Mouse (Mus musculus): ENCODE data around the gene Phf7. TPM values are rescaled to one million over a fixed set of nuclear protein-coding genes. Genes with fewer than 3 reads are reported as not detected.

Phf7 gene
- polyA plus RNA-seq, 2 experiments, result 3.1 to 6.0 TPM

- H3K9me3 ChIP-seq (ENCODE audit: control insufficient read depth, low read length), result no peaks in the 10 kb centered on the region
- H3K4me1 ChIP-seq (replicated peaks; ENCODE audit: control insufficient read depth in 2 of 2, insufficient read depth in 2 of 2, low read length in 1 of 2), result peaks cover 7 to 24% of the 10 kb centered on the region in 2 experiments
- H3K4me2 ChIP-seq (ENCODE audit: low read depth), result peak overlapping the region; percentile 78
- ATAC-seq (ENCODE audit: insufficient read depth) (peak; percentile 78), DNase-seq (ENCODE audit: low read depth in 3 of 3, low spot score in 3 of 3) (peak; percentile 86 to 88 (median 87))
- peak overlapping the region; percentile 67 to 82 for H3K4me3 ChIP-seq (ENCODE audit: insufficient read depth in 1 of 2, low read depth in 2 of 2, low read length in 2 of 2)
- peak overlapping the region; percentile 43 for H3K27ac ChIP-seq
- TF ChIP-seq EP300 (IDR thresholded peaks at IDR 0.05; ENCODE audit: low read depth) (no peak), CTCF (IDR thresholded peaks at IDR 0.05; ENCODE audit: low read depth) (no peak)
- peak overlapping the region; percentile 80 for H3K9ac ChIP-seq (replicated peaks)
- WGBS (ENCODE audit: insufficient replicate concordance), result 1% methylated on average over 48 of the region's 48 CpGs
- no peaks in the 10 kb centered on the region for H3K27me3 ChIP-seq (ENCODE audit: control insufficient read depth, insufficient read depth, low read length)
- peaks cover 21% of the 10 kb centered on the region for H3K36me3 ChIP-seq (replicated peaks; ENCODE audit: control insufficient read depth, insufficient read depth, low read depth)
Measured at GRCm38 (mm10) chr14:31206472-31206981, 44.6 kb downstream of the Phf7 start.

- peak; percentile 25 for ATAC-seq (ENCODE audit: insufficient read depth)
- TF ChIP-seq EP300 (IDR thresholded peaks at IDR 0.05; ENCODE audit: low read depth), result no peak
- TF ChIP-seq CTCF (IDR thresholded peaks at IDR 0.05; ENCODE audit: low read depth), result no peak
- peak overlapping the region; percentile 67 to 82 for H3K4me3 ChIP-seq (ENCODE audit: insufficient read depth in 1 of 2, low read depth in 2 of 2, low read length in 2 of 2)
- peak overlapping the region; percentile 80 for H3K9ac ChIP-seq (replicated peaks)
- H3K9me3 ChIP-seq (ENCODE audit: control insufficient read depth, low read length), result no peaks in the 10 kb centered on the region
- peak overlapping the region; percentile 6 for H3K27ac ChIP-seq
- under 1% methylated on average over 39 of the region's 39 CpGs for WGBS (ENCODE audit: insufficient replicate concordance)
- no peak for DNase-seq (ENCODE audit: low read depth in 3 of 3, low spot score in 3 of 3)
- H3K4me2 ChIP-seq (ENCODE audit: low read depth), result peak overlapping the region; percentile 78
- peaks cover 22% of the 10 kb centered on the region for H3K36me3 ChIP-seq (replicated peaks; ENCODE audit: control insufficient read depth, insufficient read depth, low read depth)
- H3K4me1 ChIP-seq (replicated peaks; ENCODE audit: control insufficient read depth in 2 of 2, insufficient read depth in 2 of 2, low read length in 1 of 2), result peaks cover 7 to 22% of the 10 kb centered on the region in 2 experiments
- no peaks in the 10 kb centered on the region for H3K27me3 ChIP-seq (ENCODE audit: control insufficient read depth, insufficient read depth, low read length)
Measured at GRCm38 (mm10) chr14:31205562-31206467, 45.3 kb downstream of the Phf7 start.

- H3K4me1 ChIP-seq (replicated peaks; ENCODE audit: control insufficient read depth in 2 of 2, insufficient read depth in 2 of 2, low read length in 1 of 2), result peaks cover 7 to 24% of the 10 kb centered on the region in 2 experiments
- peak overlapping the region; percentile 80 for H3K9ac ChIP-seq (replicated peaks)
- H3K4me3 ChIP-seq (ENCODE audit: insufficient read depth in 1 of 2, low read depth in 2 of 2, low read length in 2 of 2), result peak overlapping the region; percentile 67 to 82
- H3K4me2 ChIP-seq (ENCODE audit: low read depth), result peak overlapping the region; percentile 78
- DNase-seq (ENCODE audit: low read depth in 3 of 3, low spot score in 3 of 3) (no peak), ATAC-seq (ENCODE audit: insufficient read depth) (no peak)
- 19% methylated on average over 8 of the region's 8 CpGs for WGBS (ENCODE audit: insufficient replicate concordance)
- H3K27me3 ChIP-seq (ENCODE audit: control insufficient read depth, insufficient read depth, low read length), result no peaks in the 10 kb centered on the region
- H3K36me3 ChIP-seq (replicated peaks; ENCODE audit: control insufficient read depth, insufficient read depth, low read depth), result peaks cover 27% of the 10 kb centered on the region
- H3K27ac ChIP-seq, result peak overlapping the region; percentile 6
- no peak for TF ChIP-seq EP300 (IDR thresholded peaks at IDR 0.05; ENCODE audit: low read depth)
- TF ChIP-seq CTCF (IDR thresholded peaks at IDR 0.05; ENCODE audit: low read depth), result no peak
- H3K9me3 ChIP-seq (ENCODE audit: control insufficient read depth, low read length), result no peaks in the 10 kb centered on the region
Measured at GRCm38 (mm10) chr14:31205244-31205561, 45.9 kb downstream of the Phf7 start.

- peak overlapping the region; percentile 80 for H3K9ac ChIP-seq (replicated peaks)
- no peak for TF ChIP-seq EP300 (IDR thresholded peaks at IDR 0.05; ENCODE audit: low read depth)
- no peak for TF ChIP-seq CTCF (IDR thresholded peaks at IDR 0.05; ENCODE audit: low read depth)
- no peaks in the 10 kb centered on the region for H3K9me3 ChIP-seq (ENCODE audit: control insufficient read depth, low read length)
- H3K27me3 ChIP-seq (ENCODE audit: control insufficient read depth, insufficient read depth, low read length), result no peaks in the 10 kb centered on the region
- H3K4me1 ChIP-seq (replicated peaks; ENCODE audit: control insufficient read depth in 2 of 2, insufficient read depth in 2 of 2, low read length in 1 of 2), result peaks cover 7 to 26% of the 10 kb centered on the region in 2 experiments
- WGBS (ENCODE audit: insufficient replicate concordance), result 37% methylated on average over 4 of the region's 4 CpGs
- DNase-seq (ENCODE audit: low read depth in 3 of 3, low spot score in 3 of 3) (no peak), ATAC-seq (ENCODE audit: insufficient read depth) (no peak)
- H3K4me2 ChIP-seq (ENCODE audit: low read depth), result peak overlapping the region; percentile 78
- H3K4me3 ChIP-seq (ENCODE audit: insufficient read depth in 1 of 2, low read depth in 2 of 2, low read length in 2 of 2), result peak overlapping the region; percentile 67 to 82
- peaks cover 28% of the 10 kb centered on the region for H3K36me3 ChIP-seq (replicated peaks; ENCODE audit: control insufficient read depth, insufficient read depth, low read depth)
- H3K27ac ChIP-seq, result no peak overlapping the region
Measured at GRCm38 (mm10) chr14:31204844-31205243, 46.3 kb downstream of the Phf7 start.

- no peak overlapping the region for H3K4me3 ChIP-seq (ENCODE audit: insufficient read depth in 1 of 2, low read depth in 2 of 2, low read length in 2 of 2)
- no peak overlapping the region for H3K9ac ChIP-seq (replicated peaks)
- WGBS (ENCODE audit: insufficient replicate concordance), result 75% methylated on average over 3 of the region's 3 CpGs
- no peak for TF ChIP-seq CTCF (IDR thresholded peaks at IDR 0.05; ENCODE audit: low read depth)
- TF ChIP-seq EP300 (IDR thresholded peaks at IDR 0.05; ENCODE audit: low read depth), result no peak
- ATAC-seq (ENCODE audit: insufficient read depth), result peak; percentile 26; the same call in 1 of the 2 replicates
- no peak for DNase-seq (ENCODE audit: low read depth in 3 of 3, low spot score in 3 of 3)
- H3K27ac ChIP-seq, result no peak overlapping the region
- H3K36me3 ChIP-seq (replicated peaks; ENCODE audit: control insufficient read depth, insufficient read depth, low read depth), result peaks cover 32% of the 10 kb centered on the region
- H3K4me2 ChIP-seq (ENCODE audit: low read depth), result no peak overlapping the region
- no peaks in the 10 kb centered on the region for H3K9me3 ChIP-seq (ENCODE audit: control insufficient read depth, low read length)
- H3K4me1 ChIP-seq (replicated peaks; ENCODE audit: control insufficient read depth in 2 of 2, insufficient read depth in 2 of 2, low read length in 1 of 2), result peaks cover 0 to 12% of the 10 kb centered on the region in 2 experiments; a peak in 3 of 4 replicates
- H3K27me3 ChIP-seq (ENCODE audit: control insufficient read depth, insufficient read depth, low read length), result no peaks in the 10 kb centered on the region
Measured at GRCm38 (mm10) chr14:31200038-31200437, 51.1 kb downstream of the Phf7 start.

Data from liver, embryonic 14.5 days (tissue).